ENCODE assay signal across 8 mouse cellular contexts in the genomic region with DNA sequence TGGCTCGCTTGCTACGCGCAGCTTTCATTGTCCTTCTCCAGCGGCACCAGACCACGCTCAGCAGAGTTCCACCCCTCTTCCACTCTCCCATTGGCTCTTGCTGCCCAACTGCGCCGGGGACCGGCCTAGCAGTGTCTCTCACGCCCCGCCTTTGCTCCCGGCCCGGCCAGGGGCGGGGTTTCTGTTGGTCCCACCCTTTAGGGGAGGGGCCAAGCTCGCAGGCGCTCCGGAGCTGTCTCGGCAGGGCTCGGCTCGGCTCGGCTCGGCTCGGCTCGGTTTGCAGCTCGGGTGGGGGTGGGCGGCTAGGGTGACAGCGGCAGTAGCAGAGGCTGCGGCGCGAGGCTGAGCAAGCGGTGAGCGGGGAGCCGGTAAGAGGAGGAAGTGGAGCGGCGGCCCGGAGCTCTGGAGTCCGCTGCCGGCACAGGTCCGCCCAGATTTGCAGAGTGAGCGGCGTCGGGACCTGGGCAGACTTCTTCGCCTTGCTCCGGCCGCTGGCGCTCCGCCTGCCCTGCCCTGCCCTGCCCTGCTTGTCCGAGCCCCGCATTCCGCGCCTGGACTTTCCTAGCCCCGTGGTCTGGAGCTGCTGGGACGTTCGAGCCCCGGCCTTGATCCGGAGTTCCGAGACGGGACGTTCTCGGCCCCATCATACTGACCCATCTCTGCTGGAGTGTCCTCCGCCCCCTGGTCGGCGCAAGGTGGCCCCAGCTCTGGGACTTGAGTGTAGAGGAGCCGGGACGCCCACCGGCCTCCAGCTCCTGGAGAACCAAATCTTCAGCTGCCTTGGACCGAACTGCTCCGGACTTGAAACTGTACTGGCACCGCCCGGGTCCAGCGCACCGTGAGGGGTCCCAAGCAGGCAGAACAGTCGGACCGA. TPM values are rescaled to one million over a fixed set of nuclear protein-coding genes. Genes with fewer than 3 reads are reported as not detected.
DNase-seq lines count a peak whose midpoint lies in the region; ATAC-seq lines count a peak whose summit lies in the region.

Gene Gdpd5 (plus strand): TSS at position 201 of the 874 bp plus-strand sequence.

- DNase-seq in ES-CJ7 (ENCODE audit: low read depth, low spot score): peak; percentile 95
- DNase-seq in cerebellum, adult 11 months: peak; percentile 99
- DNase-seq in forebrain, embryonic 14.5 days (ENCODE audit: low spot score): peak; percentile 98
- DNase-seq in heart, postnatal 14 days: peak; percentile 100
- DNase-seq in layer of hippocampus, adult 11-12 months (ENCODE audit: low spot score): peak; percentile 98
- peak; percentile 99 for DNase-seq in lung, adult 18-20 months
- DNase-seq in testis, postnatal 14 days (ENCODE audit: low spot score): peak; percentile 95

- peak within 1 kb of the TSS; percentile 79 for H3K4me2 ChIP-seq in forebrain, embryonic 14.5 days (ENCODE audit: low read length)
- peak within 1 kb of the TSS; percentile 91 for H3K4me2 ChIP-seq in neural tube, embryonic 15.5 days

- H3K27ac ChIP-seq in forebrain, embryonic 14.5 days (ENCODE audit: low read depth, low read length): peak within 1 kb of the TSS; percentile 97
- peak within 1 kb of the TSS; percentile 98 for H3K27ac ChIP-seq in neural tube, embryonic 15.5 days (replicated peaks)

- H3K27me3 ChIP-seq in forebrain, embryonic 14.5 days (replicated peaks; ENCODE audit: control insufficient read depth, insufficient read depth, low read length): no peaks in the 10 kb centered on the region
- H3K27me3 ChIP-seq in neural tube, embryonic 15.5 days (replicated peaks): no peaks in the 10 kb centered on the region

- H3K9me3 ChIP-seq in forebrain, embryonic 14.5 days (replicated peaks; ENCODE audit: control insufficient read depth, low read length): no peaks in the 10 kb centered on the region
- H3K9me3 ChIP-seq in neural tube, embryonic 15.5 days (replicated peaks): no peaks in the 10 kb centered on the region

- peaks cover 23% of the 10 kb centered on the region for H3K4me1 ChIP-seq in forebrain, embryonic 14.5 days (ENCODE audit: control insufficient read depth, insufficient read depth, low read length)
- peaks cover 52% of the 10 kb centered on the region for H3K4me1 ChIP-seq in neural tube, embryonic 15.5 days

- peak within 1 kb of the TSS; percentile 75 for H3K9ac ChIP-seq in forebrain, embryonic 14.5 days (ENCODE audit: low read length)
- H3K9ac ChIP-seq in neural tube, embryonic 15.5 days (replicated peaks): peak within 1 kb of the TSS; percentile 84

- H3K36me3 ChIP-seq in forebrain, embryonic 14.5 days (ENCODE audit: control insufficient read depth, insufficient read depth, low read length): no peaks in the 10 kb centered on the region
- no peaks in the 10 kb centered on the region for H3K36me3 ChIP-seq in neural tube, embryonic 15.5 days

- intact Hi-C loops in heart, postnatal 14 days (cut with DNase I): no loop called here

- peak within 1 kb of the TSS; percentile 66 for H3K4me3 ChIP-seq in forebrain, embryonic 14.5 days (ENCODE audit: low read depth, low read length)
- peak within 1 kb of the TSS; percentile 82 for H3K4me3 ChIP-seq in neural tube, embryonic 15.5 days (replicated peaks)

- under 1% methylated on average over 71 of the region's 73 CpGs for WGBS in forebrain, embryonic 14.5 days
- under 1% methylated on average over 73 of the region's 73 CpGs for WGBS in neural tube, embryonic 15.5 days

- peak; percentile 96 for ATAC-seq in forebrain, embryonic 14.5 days
- peak; percentile 95 for ATAC-seq in neural tube, embryonic 15.5 days (ENCODE audit: low FRiP score)

RNA-seq across cellular contexts. Expression of gene Gdpd5, which starts in this region (rescaled TPM):
- polyA plus RNA-seq in forebrain, embryonic 14.5 days (2014; fragmentation: Nextera tagmentation; extraction: Ambion mirVana): 26.8 and 34.5 TPM in 2 replicates
- total RNA-seq in heart, postnatal 14 days (2021): 10 to 100 TPM; 32.8 to 33.0 TPM
- polyA plus RNA-seq in neural tube, embryonic 15.5 days (2015; fragmentation: Nextera tagmentation; extraction: Ambion mirVana): 41.2 and 45.7 TPM in 2 replicates

Comparison
In these comparisons a context has a peak if more than half of its experiments do, and no peak if none do; other contexts are left out.
1. Peak in every context shown above with its lines: DNase-seq, ATAC-seq, H3K4me3 ChIP-seq and H3K27ac ChIP-seq.